Comparison of ENCODE assay signal across 16 mouse cellular contexts in the genomic region with DNA sequence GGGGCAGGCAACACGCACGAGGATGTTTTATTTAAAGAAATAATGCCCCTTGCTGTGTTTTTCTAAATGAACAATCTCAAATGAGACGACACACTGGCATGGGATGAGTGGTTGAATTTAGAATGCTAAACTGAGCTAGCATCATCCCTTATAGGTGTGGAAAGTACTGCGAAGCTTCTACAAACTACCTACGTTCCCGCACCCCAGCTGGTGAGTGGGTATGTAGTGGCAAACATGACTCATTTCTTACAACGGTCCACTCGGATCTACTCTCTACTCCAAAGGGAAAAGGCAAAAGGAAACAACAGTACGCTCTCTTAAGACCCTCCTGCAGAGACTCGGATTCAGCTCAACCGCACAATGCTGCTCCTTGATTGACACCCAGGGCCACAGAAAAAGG.
DNase-seq lines count a peak whose midpoint lies in the region.
"Had no signal": no experiment of that assay in that cellular context is flagged by ENCODE, and none has a peak within 500 bp of the region (broad histone marks: within the 10 kb centered on the region; RNA-seq: fewer than 3 reads in every experiment).

No protein-coding gene starts in this region.

- intact Hi-C loops in left cerebral cortex, postnatal 4 days (cut with DNase I) = no loop called here
- intact Hi-C loops in left cerebral cortex, postnatal 14 days (cut with DNase I) = no loop called here
- intact Hi-C loops in gastrocnemius, postnatal 36 days (cut with DNase I) = no loop called here

- peak; percentile 48 for DNase-seq in left cerebral cortex, adult 11 months (ENCODE audit: low spot score)
- no peak for DNase-seq in left cerebral cortex, postnatal 4 days
- peak; percentile 48 to 49 for DNase-seq in frontal cortex, postnatal 14 days (ENCODE audit: low spot score in 2 of 2)
- peak; percentile 77 to 83 for DNase-seq in left cerebral cortex, postnatal 14 days (ENCODE audit: low spot score in 2 of 2)
- DNase-seq in telencephalon, adult 2 months (ENCODE audit: low read depth, low spot score) = peak; percentile 84
- DNase-seq in gastrocnemius, postnatal 36 days = no peak
- no peak for DNase-seq in thymus, postnatal 10 days (ENCODE audit: low spot score in 2 of 2)
- DNase-seq: adrenal gland, adult 8-10 months; cerebellum, postnatal 10 days; embryo, embryonic 11 days; forebrain, postnatal 0 days; heart, postnatal 10 days; kidney, adult 11 months; lung, adult 2 months; spleen, adult 18-20 months; thymus, adult 18-20 months had no signal

Comparison
In these comparisons a context has a peak if more than half of its experiments do, and no peak if none do; other contexts are left out.
1. DNase-seq: peak in left cerebral cortex, adult 11 months (single experiment), frontal cortex, postnatal 14 days (2 of 2), left cerebral cortex, postnatal 14 days (2 of 2) and telencephalon, adult 2 months (single experiment); none in left cerebral cortex, postnatal 4 days (single experiment), gastrocnemius, postnatal 36 days (0 of 2) and thymus, postnatal 10 days (0 of 2).